Mouse (Mus musculus) brain, embryonic 18.5 days (tissue): ENCODE measurements around the gene Olfr18.
"Not testable (repeated sequence)": the region's sequence is repeated elsewhere in the genome, so short reads cannot be mapped to it uniquely, and the experiment has no call there.

ENCODE experiments used
- DNase-seq: peaks from one replicate; pipeline ENCODE4 v3.0.0-alpha.2; 2012; ENCODE audit warnings: low read depth, low spot score

The Olfr18 gene

DNA sequence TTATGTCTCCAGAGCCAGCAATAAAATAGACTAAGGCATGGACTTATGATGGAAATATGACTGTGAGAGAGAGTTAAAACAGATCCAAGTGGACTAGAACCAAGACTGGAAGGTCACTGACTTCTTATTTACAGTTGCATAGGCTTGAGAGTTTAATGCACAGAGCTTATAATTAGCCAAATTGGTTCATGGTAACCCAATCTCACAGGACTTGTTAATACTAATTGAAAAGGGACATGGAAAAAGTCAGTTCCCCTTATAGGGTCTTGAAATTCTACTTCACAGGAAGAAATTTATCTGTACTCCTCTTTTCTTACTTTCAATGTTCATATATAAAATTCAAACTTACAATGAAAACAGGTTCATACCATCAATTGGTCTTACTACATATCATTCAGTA, at the start of gene Olfr18:
TSS of gene Olfr18 (minus strand) at position 101 of the 400 bp plus-strand sequence.
- no peak for DNase-seq

DNA sequence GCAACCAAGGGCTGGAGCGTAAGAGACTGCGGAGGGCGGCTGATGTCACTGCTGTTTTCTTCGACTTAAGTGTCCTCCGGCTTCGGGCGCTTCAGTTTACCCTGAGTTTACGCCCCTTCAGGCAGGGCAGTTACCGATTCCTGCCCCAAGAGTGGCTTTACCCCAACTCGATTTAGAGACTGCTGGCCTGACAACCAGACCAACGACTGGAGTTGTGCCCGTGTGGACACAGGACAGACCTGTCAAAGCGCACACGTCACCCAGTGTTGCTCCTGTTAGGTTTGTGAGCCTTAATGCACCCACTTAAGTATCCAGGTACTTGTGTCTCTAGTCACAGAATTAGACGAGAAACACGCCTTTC, 49.4 kb upstream of the Olfr18 start:
- no peak for DNase-seq

DNA sequence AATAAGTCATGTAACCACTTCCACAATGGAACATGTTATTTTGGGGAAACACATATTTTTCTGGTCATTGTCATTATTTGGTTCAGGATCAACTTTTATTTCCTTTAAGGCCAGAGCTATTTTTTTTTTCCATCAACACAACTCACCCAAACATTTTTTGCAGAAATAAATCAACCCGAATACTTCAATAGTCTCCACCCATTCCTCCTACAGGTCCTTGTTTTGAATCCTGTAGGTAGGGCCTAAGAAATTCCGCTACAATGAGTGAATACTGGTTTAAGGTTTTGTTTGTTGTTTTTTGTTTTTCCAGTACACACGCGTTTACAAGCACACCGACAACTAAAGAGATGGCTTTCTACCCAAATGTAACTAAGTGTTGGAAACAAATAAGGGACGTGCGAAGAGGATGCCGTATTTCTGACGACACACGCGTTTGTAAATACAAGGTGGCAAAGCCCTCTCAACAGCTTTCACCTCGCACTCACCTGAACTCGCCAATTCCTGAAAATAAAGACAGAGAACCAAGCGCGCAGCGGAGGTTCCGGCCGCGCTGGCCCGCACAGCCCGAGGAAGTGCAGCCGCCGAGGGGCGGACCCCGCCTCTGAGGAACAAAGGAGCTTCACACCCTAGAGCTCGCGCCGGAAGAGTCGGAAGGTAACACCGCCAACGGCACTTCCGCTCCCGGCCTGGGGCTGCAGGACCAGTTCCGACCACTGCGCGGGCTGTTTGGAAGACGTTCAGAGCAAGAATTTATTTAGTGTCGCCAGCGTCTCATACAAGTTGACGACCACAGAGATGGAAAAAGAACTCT, 48.8 kb upstream of the Olfr18 start, which contains the start of gene Zfp560:
TSS of gene Zfp560 (minus strand) at position 646 of the 811 bp plus-strand sequence.
- peak; percentile 74 for DNase-seq

DNA sequence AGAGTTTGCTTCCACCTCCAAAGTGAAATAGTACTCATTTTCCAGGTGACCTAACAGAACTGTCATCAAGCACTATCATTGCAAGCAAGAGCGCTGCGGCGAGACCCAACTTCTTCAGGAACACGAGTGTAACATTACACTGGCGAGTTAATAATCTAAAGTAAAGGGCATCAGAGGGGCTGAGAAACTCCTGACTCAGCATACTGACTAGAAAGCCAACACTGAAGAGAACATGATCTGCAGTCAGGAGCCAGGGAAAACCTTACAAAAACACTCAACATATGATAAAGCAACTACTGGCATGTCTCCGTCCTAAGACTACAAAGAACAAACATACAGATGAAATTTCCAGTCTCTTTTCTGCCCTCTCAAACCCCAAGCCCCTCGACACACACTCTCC, 47.8 kb upstream of the Olfr18 start:
- no peak for DNase-seq

DNA sequence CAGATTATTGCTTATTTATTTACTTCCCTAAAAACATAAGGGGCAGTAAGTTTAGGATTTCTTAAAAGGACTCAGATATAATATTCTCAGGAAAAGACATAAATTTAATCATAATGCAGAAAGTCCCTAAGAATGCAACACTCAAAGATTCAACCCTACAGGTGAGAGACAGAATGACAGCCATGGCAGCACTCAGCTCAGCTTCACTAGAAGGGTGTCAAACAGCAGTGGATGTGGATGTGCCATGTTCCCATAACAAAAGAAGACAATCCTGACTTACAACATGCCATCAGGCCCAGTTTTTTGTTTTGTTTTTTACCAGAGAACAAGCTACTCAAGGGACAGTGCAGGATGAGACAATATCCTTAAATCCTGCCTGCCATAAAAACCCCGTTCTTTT, 38.8 kb upstream of the Olfr18 start:
- DNase-seq, result no peak

DNA sequence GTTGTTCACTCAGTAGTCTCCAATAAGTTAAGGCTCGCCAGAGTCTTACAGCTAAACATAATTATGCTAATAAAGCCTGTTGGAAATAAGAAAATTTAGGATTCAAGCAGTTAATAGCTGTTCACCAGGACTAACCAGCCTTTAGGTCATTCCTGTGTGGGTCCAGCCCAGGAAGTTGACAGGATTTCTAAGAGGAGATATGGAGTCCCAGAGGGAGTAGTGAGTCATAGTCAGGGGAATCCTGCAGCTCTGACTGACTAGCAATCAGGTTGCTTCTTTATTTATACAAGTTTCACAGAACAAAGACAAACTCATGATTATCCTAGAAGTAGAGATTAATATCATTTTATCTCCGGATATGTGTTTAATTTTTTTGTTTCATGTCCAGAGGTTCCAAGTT, 31.4 kb upstream of the Olfr18 start:
- no peak for DNase-seq

DNA sequence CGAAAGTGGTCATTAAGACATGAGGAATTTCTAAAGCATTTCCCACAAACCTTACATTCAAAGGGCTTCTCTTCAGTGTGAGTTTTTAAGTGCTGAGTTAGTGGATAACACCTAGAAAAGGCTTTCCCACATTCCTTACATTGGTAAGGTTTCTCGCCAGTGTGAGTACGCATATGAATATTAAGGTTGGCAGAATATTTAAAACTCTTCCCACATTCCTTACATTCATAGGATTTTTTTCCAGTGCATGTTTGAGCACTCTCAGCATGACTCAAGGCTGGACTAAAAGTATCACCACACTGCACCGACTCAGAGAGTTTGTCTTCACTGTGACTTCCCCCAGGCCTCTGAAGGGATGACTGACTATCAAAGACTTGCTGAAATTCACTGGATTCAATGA, 12.6 kb upstream of the Olfr18 start:
- no peak for DNase-seq

DNA sequence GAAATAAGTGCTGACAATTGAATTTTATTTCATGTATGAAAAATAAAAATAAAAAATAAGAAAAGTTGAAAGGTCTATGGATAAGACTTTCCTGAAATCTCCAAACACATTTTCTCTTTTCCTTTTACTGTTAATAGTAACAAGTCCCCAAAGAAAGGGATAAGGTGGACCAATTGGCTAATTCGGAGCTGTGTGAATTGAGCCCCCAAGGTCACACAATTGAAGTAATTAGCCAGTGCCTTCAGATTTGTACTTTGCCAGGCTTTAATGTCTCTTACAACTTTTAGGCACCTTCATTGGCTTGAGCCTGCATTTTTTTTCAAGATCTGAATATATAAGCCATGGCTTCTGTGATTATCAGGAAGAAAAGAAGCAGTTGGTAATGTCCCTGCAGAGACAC, 37.7 kb downstream of the Olfr18 start, which contains the start of gene Olfr873:
TSS of gene Olfr873 (plus strand) at position 301 of the 400 bp plus-strand sequence.
- DNase-seq, result no peak

DNA sequence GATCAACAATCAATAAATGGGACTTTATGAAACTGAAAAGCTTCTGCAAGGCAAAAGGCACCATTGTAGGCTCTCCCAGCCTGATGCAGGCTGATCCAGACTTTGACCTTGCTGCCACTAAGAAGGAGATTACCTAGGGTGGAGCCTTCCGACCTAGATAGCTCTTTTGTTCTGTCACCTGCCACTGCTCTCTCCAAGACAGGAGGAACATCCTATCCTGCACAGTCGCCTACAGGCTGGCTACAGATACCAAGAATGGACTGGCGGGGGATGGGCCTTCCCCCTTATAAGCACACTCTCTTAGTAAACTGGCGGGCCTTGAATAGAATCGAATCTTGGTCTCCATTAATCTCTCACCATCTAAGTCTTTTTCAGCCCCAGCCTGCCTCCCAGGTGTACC, 40.3 kb downstream of the Olfr18 start:
- not testable (repeated sequence) for DNase-seq

DNA sequence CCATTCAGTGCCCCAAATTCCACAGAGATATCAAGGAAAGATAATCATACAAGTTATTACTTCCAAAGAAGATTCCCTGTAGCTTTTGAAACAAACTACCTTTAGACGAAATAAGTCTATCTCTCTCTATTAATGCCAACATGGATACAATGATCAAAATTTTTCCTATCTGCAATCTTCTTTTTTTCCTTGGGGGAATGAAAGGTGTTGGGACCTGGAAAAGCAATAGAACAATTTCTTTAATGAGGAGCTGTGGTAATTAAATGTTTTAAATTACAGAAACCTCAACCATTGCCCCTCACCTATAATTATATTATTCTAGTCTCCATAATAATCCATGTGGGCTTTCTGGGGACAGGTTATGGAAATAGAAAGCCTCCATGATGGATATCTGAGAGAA, 53.8 kb downstream of the Olfr18 start, which contains the start of gene Olfr39:
TSS of gene Olfr39 (plus strand) at position 301 of the 400 bp plus-strand sequence.
- no peak for DNase-seq
